Mouse (Mus musculus): ENCODE results near the gene Mprip. TPM values are rescaled to one million over a fixed set of nuclear protein-coding genes. Genes with fewer than 3 reads are reported as not detected.

The Mprip gene
- polyA plus RNA-seq, 1 experiment from 2014 or later: 51.1 TPM

DNA sequence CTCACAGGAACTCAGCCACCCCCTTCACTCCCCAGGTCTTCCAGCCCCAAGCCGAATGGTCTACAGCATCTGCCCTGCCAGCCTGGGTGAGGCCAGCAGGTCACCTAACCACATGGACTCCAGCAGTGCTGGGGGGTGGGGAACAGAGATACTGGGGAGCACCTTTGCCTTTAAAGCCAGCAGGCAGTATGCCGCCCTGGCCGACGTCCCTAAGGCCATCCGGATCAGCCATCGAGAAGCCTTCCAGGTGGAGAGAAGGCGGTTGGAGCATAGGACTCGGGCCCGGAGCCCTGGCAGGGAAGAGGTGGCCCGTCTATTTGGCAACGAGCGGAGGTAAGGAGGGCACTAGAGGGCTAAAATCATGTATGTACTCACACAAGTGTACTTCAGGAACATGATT lies 76.1 kb downstream of the Mprip start:
- no peak for ATAC-seq (ENCODE audit: low FRiP score, low TSS enrichment)
- no peak overlapping the region for H3K4me2 ChIP-seq (replicated peaks; ENCODE audit: low read depth)
- TF ChIP-seq EP300 (optimal IDR thresholded peaks at IDR 0.05) (no peak), CTCF (IDR thresholded peaks at IDR 0.05; ENCODE audit: low read depth) (no peak)
- H3K4me3 ChIP-seq (ENCODE audit: low read depth, low read length): no peak overlapping the region
- peaks cover 51% of the 10 kb centered on the region for H3K36me3 ChIP-seq (ENCODE audit: control insufficient read depth, insufficient read depth, low read length)
- H3K9me3 ChIP-seq (ENCODE audit: control insufficient read depth, low read length): no peaks in the 10 kb centered on the region
- no peaks in the 10 kb centered on the region for H3K27me3 ChIP-seq (ENCODE audit: control insufficient read depth, insufficient read depth, low read length)
- no peak overlapping the region for H3K9ac ChIP-seq (ENCODE audit: low read length)
- no peak overlapping the region for H3K27ac ChIP-seq (replicated peaks)
- WGBS: 94% methylated on average over 12 of the region's 12 CpGs
- DNase-seq (ENCODE audit: low spot score): no peak
- H3K4me1 ChIP-seq (replicated peaks; ENCODE audit: control insufficient read depth, insufficient read depth): no peaks in the 10 kb centered on the region

DNA sequence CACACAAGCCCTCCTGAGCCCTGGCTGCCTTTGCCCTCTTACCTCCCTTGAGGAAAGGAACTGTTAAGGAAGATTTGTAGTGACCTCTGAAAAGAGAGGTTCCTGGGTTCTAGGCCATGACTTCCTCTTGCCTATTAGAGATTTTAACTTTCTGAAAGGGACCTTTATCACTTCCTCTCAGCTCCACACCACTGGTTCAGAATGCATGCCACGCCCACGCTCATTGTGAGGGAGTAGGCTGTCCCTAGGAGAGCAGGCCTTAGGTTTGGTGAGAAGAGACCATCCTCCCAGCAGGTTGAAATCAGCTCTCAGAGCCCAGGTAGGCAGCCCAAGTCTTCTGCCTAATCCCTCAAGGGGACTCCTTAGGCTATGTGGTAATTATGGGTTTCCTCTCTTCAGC lies 78.9 kb downstream of the Mprip start:
- DNase-seq (ENCODE audit: low spot score): no peak
- WGBS: 62% methylated on average over 2 of the region's 2 CpGs

DNA sequence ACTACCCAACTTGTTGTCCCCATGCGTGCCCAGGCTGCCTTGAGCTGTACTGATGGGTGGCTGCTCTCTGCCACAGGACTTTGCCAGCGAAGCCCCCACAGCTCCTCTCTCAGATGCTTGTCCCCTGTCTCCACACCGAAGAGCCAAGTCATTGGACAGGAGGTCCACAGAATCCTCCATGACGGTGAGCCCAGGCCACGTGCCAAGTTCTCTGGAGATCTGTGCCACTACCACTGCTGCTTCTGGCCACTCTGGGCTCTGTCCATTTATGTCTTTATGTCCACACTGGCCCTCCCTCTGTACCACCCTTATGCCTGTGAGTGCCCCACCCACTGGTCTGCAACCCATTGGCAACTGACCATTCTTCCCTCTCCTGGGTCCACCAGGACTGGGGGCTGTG lies 80.8 kb downstream of the Mprip start:
- Histone ChIP-seq H3K4me3 (ENCODE audit: low read depth, low read length) (no peak overlapping the region), H3K27ac (replicated peaks) (no peak overlapping the region), H3K9ac (ENCODE audit: low read length) (no peak overlapping the region), H3K27me3 (ENCODE audit: control insufficient read depth, insufficient read depth, low read length) (no peaks in the 10 kb centered on the region), H3K9me3 (ENCODE audit: control insufficient read depth, low read length) (no peaks in the 10 kb centered on the region), H3K36me3 (ENCODE audit: control insufficient read depth, insufficient read depth, low read length) (peaks cover 55% of the 10 kb centered on the region), H3K4me2 (replicated peaks; ENCODE audit: low read depth) (no peak overlapping the region), H3K4me1 (replicated peaks; ENCODE audit: control insufficient read depth, insufficient read depth) (no peaks in the 10 kb centered on the region)
- WGBS: 96% methylated on average over 5 of the region's 5 CpGs
- TF ChIP-seq EP300 (optimal IDR thresholded peaks at IDR 0.05): no peak
- no peak for TF ChIP-seq CTCF (IDR thresholded peaks at IDR 0.05; ENCODE audit: low read depth)
- DNase-seq (ENCODE audit: low spot score) (no peak), ATAC-seq (ENCODE audit: low FRiP score, low TSS enrichment) (no peak)

More for the DNA sequence above, 78.9 kb downstream of the Mprip start:
- no peaks in the 10 kb centered on the region for H3K9me3 ChIP-seq (ENCODE audit: control insufficient read depth, low read length)
- H3K4me2 ChIP-seq (replicated peaks; ENCODE audit: low read depth): no peak overlapping the region
- H3K27me3 ChIP-seq (ENCODE audit: control insufficient read depth, insufficient read depth, low read length): no peaks in the 10 kb centered on the region
- no peak overlapping the region for H3K9ac ChIP-seq (ENCODE audit: low read length)
- H3K27ac ChIP-seq (replicated peaks): no peak overlapping the region
- no peaks in the 10 kb centered on the region for H3K4me1 ChIP-seq (replicated peaks; ENCODE audit: control insufficient read depth, insufficient read depth)
- H3K36me3 ChIP-seq (ENCODE audit: control insufficient read depth, insufficient read depth, low read length): peaks cover 63% of the 10 kb centered on the region
- TF ChIP-seq EP300 (optimal IDR thresholded peaks at IDR 0.05) (no peak), CTCF (IDR thresholded peaks at IDR 0.05; ENCODE audit: low read depth) (no peak)
- no peak for ATAC-seq (ENCODE audit: low FRiP score, low TSS enrichment)
- no peak overlapping the region for H3K4me3 ChIP-seq (ENCODE audit: low read depth, low read length)

DNA sequence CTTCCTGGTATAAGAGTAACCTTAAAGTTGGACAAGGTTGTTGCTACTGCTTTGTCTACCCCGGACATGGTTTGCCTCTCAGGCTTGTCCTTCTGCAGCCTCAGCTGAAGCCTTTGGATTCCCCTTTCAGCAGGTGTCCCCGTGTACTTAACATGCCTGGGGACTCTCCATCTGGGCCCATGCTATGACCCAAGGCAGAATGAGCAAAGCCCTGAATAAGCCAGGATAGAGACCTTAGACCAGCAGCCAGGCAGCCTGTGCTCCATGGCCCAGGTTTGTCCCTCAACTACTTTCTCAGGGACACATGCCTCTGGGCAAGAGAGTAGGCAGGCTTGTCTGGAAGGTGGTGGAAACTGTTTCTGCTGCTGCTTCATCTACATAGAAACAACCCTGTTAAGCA lies 82.2 kb downstream of the Mprip start:
- 83% methylated on average over 2 of the region's 2 CpGs for WGBS
- Histone ChIP-seq H3K36me3 (ENCODE audit: control insufficient read depth, insufficient read depth, low read length) (peaks cover 44% of the 10 kb centered on the region), H3K9me3 (ENCODE audit: control insufficient read depth, low read length) (no peaks in the 10 kb centered on the region), H3K4me1 (replicated peaks; ENCODE audit: control insufficient read depth, insufficient read depth) (no peaks in the 10 kb centered on the region), H3K27ac (replicated peaks) (no peak overlapping the region), H3K9ac (ENCODE audit: low read length) (no peak overlapping the region), H3K4me3 (ENCODE audit: low read depth, low read length) (no peak overlapping the region), H3K27me3 (ENCODE audit: control insufficient read depth, insufficient read depth, low read length) (no peaks in the 10 kb centered on the region), H3K4me2 (replicated peaks; ENCODE audit: low read depth) (no peak overlapping the region)
- no peak for DNase-seq (ENCODE audit: low spot score)
- no peak for TF ChIP-seq EP300 (optimal IDR thresholded peaks at IDR 0.05)
- TF ChIP-seq CTCF (IDR thresholded peaks at IDR 0.05; ENCODE audit: low read depth): no peak
- no peak for ATAC-seq (ENCODE audit: low FRiP score, low TSS enrichment)

DNA sequence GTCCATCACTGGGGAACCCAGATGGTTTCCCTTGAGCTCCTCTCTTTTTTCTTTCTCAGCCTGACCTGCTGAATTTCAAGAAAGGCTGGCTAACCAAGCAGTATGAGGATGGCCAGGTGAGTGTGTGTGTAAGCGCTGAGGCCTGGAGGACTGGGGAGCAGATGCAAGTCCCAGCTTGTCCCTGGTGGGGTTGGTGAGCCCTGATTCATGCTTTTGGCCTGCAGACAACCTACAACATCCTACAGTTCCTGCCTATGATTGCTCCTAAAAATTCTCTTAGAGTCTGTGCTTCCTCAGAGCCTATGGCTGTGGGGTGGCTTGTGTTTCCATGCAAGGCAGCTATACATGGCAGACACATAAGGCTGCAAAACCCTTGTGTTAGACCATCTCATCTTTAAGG lies 82.6 kb downstream of the Mprip start:
- DNase-seq (ENCODE audit: low spot score) (no peak), ATAC-seq (ENCODE audit: low FRiP score, low TSS enrichment) (no peak)
- Histone ChIP-seq H3K27me3 (ENCODE audit: control insufficient read depth, insufficient read depth, low read length) (no peaks in the 10 kb centered on the region), H3K4me3 (ENCODE audit: low read depth, low read length) (no peak overlapping the region), H3K36me3 (ENCODE audit: control insufficient read depth, insufficient read depth, low read length) (peaks cover 40% of the 10 kb centered on the region), H3K4me1 (replicated peaks; ENCODE audit: control insufficient read depth, insufficient read depth) (no peaks in the 10 kb centered on the region), H3K4me2 (replicated peaks; ENCODE audit: low read depth) (no peak overlapping the region), H3K9ac (ENCODE audit: low read length) (no peak overlapping the region), H3K9me3 (ENCODE audit: control insufficient read depth, low read length) (no peaks in the 10 kb centered on the region), H3K27ac (replicated peaks) (no peak overlapping the region)
- TF ChIP-seq CTCF (IDR thresholded peaks at IDR 0.05; ENCODE audit: low read depth) (no peak), EP300 (optimal IDR thresholded peaks at IDR 0.05) (no peak)
- 82% methylated on average over 1 of the region's 1 CpGs for WGBS

DNA sequence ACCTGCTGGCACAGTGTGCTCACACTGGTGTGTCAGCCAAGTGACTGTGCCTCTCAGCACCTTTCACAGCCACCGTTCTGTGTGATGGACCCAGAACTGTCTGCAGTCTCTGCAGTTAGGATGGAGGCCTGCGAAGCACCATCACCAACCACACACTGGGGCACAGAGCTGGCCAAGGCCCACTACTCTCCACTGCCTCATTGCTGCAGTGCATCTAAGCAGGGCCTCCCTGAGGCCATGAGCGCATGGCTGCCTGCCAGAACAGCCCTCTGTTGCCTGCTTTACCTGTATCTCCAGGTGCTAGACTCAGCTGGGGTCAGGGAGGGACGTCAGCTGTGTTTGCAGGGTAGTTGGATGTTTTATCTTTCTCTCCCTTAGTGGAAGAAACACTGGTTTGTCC lies 83.3 kb downstream of the Mprip start:
- no peak overlapping the region for H3K4me3 ChIP-seq (ENCODE audit: low read depth, low read length)
- H3K36me3 ChIP-seq (ENCODE audit: control insufficient read depth, insufficient read depth, low read length): peaks cover 36% of the 10 kb centered on the region
- DNase-seq (ENCODE audit: low spot score) (no peak), ATAC-seq (ENCODE audit: low FRiP score, low TSS enrichment) (no peak)
- no peak overlapping the region for H3K9ac ChIP-seq (ENCODE audit: low read length)
- no peak overlapping the region for H3K4me2 ChIP-seq (replicated peaks; ENCODE audit: low read depth)
- TF ChIP-seq CTCF (IDR thresholded peaks at IDR 0.05; ENCODE audit: low read depth) (no peak), EP300 (optimal IDR thresholded peaks at IDR 0.05) (no peak)
- no peaks in the 10 kb centered on the region for H3K9me3 ChIP-seq (ENCODE audit: control insufficient read depth, low read length)
- no peaks in the 10 kb centered on the region for H3K4me1 ChIP-seq (replicated peaks; ENCODE audit: control insufficient read depth, insufficient read depth)
- H3K27ac ChIP-seq (replicated peaks): no peak overlapping the region; the same call in none of the 2 replicates
- H3K27me3 ChIP-seq (ENCODE audit: control insufficient read depth, insufficient read depth, low read length): no peaks in the 10 kb centered on the region
- 87% methylated on average over 4 of the region's 4 CpGs for WGBS

All from stomach, postnatal 0 days (tissue).